Mouse (Mus musculus) midbrain, postnatal 0 days (tissue): ENCODE measurements around the gene Slc37a4. TPM values are rescaled to one million over a fixed set of nuclear protein-coding genes. Genes with fewer than 3 reads are reported as not detected.
"Not testable (repeated sequence)": the region's sequence is repeated elsewhere in the genome, so short reads cannot be mapped to it uniquely, and the experiment has no call there.

ENCODE experiments used
- ATAC-seq: fragments of 200-750 bp; cut with Nextera tagmentation; 2 replicates; pipeline ENCODE4 v1.8.0; 2017; ENCODE audit warnings: moderate number of reproducible peaks, mild to moderate bottlenecking, moderate TSS enrichment, moderate library complexity; ENCODE audit not compliant: low FRiP score
- DNase-seq: peaks from one replicate; pipeline ENCODE4 v3.0.0-alpha.2; 2015; ENCODE audit warnings: low spot score
- H3K27ac ChIP-seq: fragments of 300-500 bp; sonication (generic); 2 replicates; pipeline ENCODE4 v1.5.1; 2014; ENCODE audit warnings: low read depth, mild to moderate bottlenecking, low read length, mixed read lengths
- H3K27me3 ChIP-seq: fragments of 300-500 bp; sonication (generic); 2 replicates; pipeline ENCODE4 v1.6.1; 2014; ENCODE audit warnings: low read length, control low read depth, mixed read lengths; ENCODE audit not compliant: insufficient read depth
- H3K36me3 ChIP-seq: fragments of 300-500 bp; sonication (generic); 2 replicates; pipeline ENCODE4 v1.6.1; 2014; ENCODE audit warnings: low read length, control low read depth, mixed read lengths; ENCODE audit not compliant: insufficient read depth
- H3K4me1 ChIP-seq: fragments of 300-500 bp; sonication (generic); 2 replicates; pipeline ENCODE4 v1.6.1; 2014; ENCODE audit warnings: mild to moderate bottlenecking, control low read depth, antibody characterized with exemption, low read length, mixed read lengths; ENCODE audit not compliant: insufficient read depth
- H3K4me2 ChIP-seq: fragments of 300-500 bp; sonication (generic); 2 replicates; pipeline ENCODE4 v1.6.1; 2014; ENCODE audit warnings: low read depth, mild to moderate bottlenecking, low read length, mixed read lengths; ENCODE audit not compliant: poor library complexity, severe bottlenecking
- H3K4me3 ChIP-seq: fragments of 300-500 bp; sonication (generic); 2 replicates; pipeline ENCODE4 v1.5.1; 2014; ENCODE audit warnings: low read depth, mild to moderate bottlenecking, low read length, moderate library complexity
- H3K9ac ChIP-seq: fragments of 300-500 bp; sonication (generic); replicated peaks from 2 replicates; pipeline ENCODE4 v1.6.1; 2014; ENCODE audit warnings: mild to moderate bottlenecking, low read length, moderate library complexity, mixed read lengths; ENCODE audit not compliant: poor library complexity, severe bottlenecking
- H3K9me3 ChIP-seq: fragments of 300-500 bp; sonication (generic); 2 replicates; pipeline ENCODE4 v1.6.1; 2016; ENCODE audit warnings: low read length, control low read depth
- CTCF ChIP-seq: IDR thresholded peaks from 2 replicates; pipeline ENCODE4 v1.5.1; 2016; ENCODE audit warnings: antibody characterized with exemption, mild to moderate bottlenecking
- WGBS: fragments of 180-500 bp; shearing (Covaris S2); extraction: QIAGEN DNeasy Blood & Tissue Kit; methylation state at CpG from one replicate; pipeline ENCODE4 v1.1.7; 2014; 5-methylcytosine and 5-hydroxymethylcytosine counted together
- polyA plus RNA-seq: library from polyadenylated mRNA; unstranded; fragments of >200 nt; fragmentation: Nextera tagmentation; extraction: Ambion mirVana; gene quantifications from 2 replicates; pipeline ENCODE4 v1.2.1, GENCODE M21; 2015
- total RNA-seq: library from RNA; depleted of rRNA; stranded (reverse); fragments of >200 nt; gene quantifications from 2 replicates; pipeline ENCODE4 v1.2.3, GENCODE M21; 2014

Gene Slc37a4
- total and polyA plus RNA-seq, 2 experiments from 2014 or later, result 35.9 to 99.6 TPM

DNA sequence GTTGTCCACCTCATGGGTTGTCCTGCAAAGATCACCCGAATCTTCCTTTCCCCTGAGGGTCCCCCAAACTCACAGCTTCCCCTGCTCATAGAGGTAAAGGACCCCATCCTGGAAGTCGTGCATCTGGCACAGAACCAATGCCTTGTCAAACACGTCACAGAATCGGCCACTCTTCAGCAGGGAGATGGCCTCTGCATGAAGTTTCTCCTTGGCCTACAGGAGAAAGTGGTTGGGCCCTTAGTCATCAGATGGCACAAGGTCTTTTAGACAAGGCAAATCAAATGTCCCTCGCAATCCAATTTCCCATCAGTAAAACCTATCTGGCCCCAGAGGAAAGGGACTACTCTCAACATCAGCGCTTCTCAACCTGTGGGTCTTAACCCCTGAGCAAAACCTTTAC lies 43.5 kb upstream of the Slc37a4 start:
- no peak overlapping the region for H3K27ac ChIP-seq
- no peaks in the 10 kb centered on the region for H3K27me3 ChIP-seq
- no peaks in the 10 kb centered on the region for H3K4me1 ChIP-seq
- ATAC-seq (no peak), DNase-seq (no peak)
- TF ChIP-seq CTCF, result no peak
- 95% methylated on average over 6 of the region's 6 CpGs for WGBS
- no peak overlapping the region for H3K9ac ChIP-seq
- H3K4me3 ChIP-seq, result no peak overlapping the region
- H3K4me2 ChIP-seq, result no peak overlapping the region
- H3K9me3 ChIP-seq, result no peaks in the 10 kb centered on the region
- H3K36me3 ChIP-seq, result peaks cover 76% of the 10 kb centered on the region

DNA sequence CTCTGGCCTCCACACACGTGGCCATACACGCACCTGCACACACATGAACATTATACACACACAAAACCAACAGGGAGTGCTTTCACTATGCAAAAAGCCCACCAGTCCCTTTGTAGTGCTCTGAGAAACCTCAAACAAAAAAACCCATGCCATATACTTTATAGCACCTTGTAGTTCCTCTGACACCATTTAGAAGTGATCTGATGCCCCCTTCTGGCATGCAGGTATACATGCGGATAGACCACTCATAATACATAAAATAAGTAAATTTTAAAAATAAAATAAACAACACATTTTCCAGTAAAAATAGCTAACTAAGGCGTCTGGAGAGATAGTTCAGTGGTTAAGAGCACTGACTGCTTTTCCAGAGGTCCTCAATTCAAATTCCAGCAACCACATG lies 39.4 kb upstream of the Slc37a4 start:
- no peak for ATAC-seq
- no peaks in the 10 kb centered on the region for H3K9me3 ChIP-seq
- H3K27me3 ChIP-seq, result no peaks in the 10 kb centered on the region
- 68% methylated on average over 4 of the region's 4 CpGs for WGBS
- H3K4me3 ChIP-seq, result no peak overlapping the region
- no peak overlapping the region for H3K27ac ChIP-seq
- peaks cover 55% of the 10 kb centered on the region for H3K36me3 ChIP-seq
- H3K4me2 ChIP-seq, result no peak overlapping the region
- DNase-seq, result no peak
- 0 out of 2 replicates have a peak, but pooled peaks cover 3% of the 10 kb centered on the region for H3K4me1 ChIP-seq
- H3K9ac ChIP-seq, result no peak overlapping the region
- TF ChIP-seq CTCF, result peak; percentile 63

DNA sequence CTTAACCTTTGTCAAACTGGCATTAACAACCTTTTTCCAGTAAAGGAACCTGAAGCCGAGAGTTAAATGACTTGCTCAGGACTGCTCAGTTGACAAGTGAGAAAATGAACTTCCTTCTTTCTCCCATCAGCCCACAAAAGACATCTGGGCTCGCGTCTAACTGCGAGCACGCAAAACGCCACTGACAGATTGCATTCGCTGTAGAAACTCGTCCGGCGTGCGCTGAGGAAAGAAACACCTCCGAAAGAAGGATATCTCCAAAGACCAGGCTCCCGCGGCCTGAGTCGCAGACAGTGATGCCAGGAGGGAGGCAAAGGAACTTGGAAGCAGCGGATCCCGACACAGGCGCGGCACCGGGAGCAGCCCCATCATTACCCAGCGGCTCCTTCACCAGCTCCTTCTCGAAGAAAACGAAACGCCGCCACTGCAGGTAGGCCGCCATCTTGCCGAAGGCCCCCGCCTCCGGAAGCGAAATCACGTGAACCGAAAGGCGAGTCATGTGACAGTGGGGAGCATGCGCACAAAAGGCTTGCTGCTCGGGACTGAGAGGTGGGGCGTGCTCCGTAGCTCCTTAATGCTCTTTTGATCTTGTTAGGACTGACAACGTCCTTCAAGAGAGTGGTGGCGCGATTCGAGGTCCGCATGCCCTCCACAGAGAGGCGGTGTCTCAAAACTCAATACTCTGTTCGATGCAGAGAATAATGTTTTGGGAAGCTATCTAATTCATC lies 35.3 kb upstream of the Slc37a4 start, which contains the start of gene Vps11:
TSS of gene Vps11 (minus strand) at position 481 of the 728 bp plus-strand sequence.
- no peaks in the 10 kb centered on the region for H3K27me3 ChIP-seq
- WGBS, result under 1% methylated on average over 44 of the region's 44 CpGs
- H3K9me3 ChIP-seq, result no peaks in the 10 kb centered on the region
- H3K4me1 ChIP-seq, result 0 out of 2 replicates have a peak, but pooled peaks cover 3% of the 10 kb centered on the region
- H3K4me3 ChIP-seq, result peak within 1 kb of the TSS; percentile 65
- DNase-seq (peak; percentile 97), ATAC-seq (peak; percentile 89)
- H3K4me2 ChIP-seq, result peak within 1 kb of the TSS; percentile 66
- H3K27ac ChIP-seq, result peak within 1 kb of the TSS; percentile 78
- TF ChIP-seq CTCF, result peak; percentile 33; the same call in 1 of the 2 replicates
- H3K9ac ChIP-seq, result peak within 1 kb of the TSS; percentile 87
- H3K36me3 ChIP-seq, result peaks cover 14% of the 10 kb centered on the region

DNA sequence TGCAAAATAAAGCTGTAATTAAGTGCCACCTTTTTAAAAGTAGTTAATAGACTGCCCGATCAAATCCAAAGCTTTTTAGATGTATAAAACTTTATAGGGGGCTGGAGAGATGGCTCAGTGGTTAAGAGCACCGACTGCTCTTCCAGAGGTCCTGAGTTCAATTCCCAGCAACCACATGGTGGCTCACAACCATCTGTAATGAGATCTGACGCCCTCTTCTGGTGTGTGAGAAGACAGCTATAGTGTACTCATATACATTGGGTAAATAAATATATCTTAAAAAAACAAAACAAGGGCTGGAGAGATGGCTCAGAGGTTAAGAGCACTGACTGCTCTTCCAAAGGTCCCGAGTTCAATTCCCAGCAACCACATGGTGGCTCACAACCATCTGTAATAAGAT lies 34.7 kb upstream of the Slc37a4 start:
- Histone ChIP-seq H3K4me2 (peak overlapping the region; percentile 66), H3K27ac (0 out of 2 replicates have a peak overlapping the region, but pooled peaks have one; percentile 78), H3K4me3 (peak overlapping the region; percentile 65)
- DNase-seq, H3K9me3 ChIP-seq, H3K4me1 ChIP-seq, H3K9ac ChIP-seq, H3K36me3 ChIP-seq, H3K27me3 ChIP-seq: not testable (repeated sequence)
- WGBS, result 43% methylated on average over 4 of the region's 4 CpGs
- peak; percentile 47; the same call in 1 of the 2 replicates for ATAC-seq

DNA sequence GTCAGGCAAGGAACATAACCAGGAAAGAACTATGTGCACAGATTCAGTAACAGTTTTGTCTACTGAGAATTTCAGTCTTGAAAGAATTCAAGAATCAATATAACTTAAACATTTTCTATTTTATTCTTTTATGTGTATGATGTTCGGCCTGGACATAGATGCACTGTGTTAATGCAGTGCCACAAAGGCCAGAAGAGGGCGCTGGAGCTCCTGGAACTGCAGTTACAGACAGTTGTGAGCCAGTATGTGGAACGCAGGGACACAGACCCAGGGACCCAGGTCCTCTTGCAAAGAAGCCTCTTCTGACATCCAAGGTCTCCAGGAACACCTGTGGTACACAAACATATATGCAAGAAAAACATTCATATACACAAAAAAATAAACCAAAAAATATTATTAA lies 32.2 kb upstream of the Slc37a4 start:
- no peak overlapping the region for H3K27ac ChIP-seq
- H3K4me2 ChIP-seq, result no peak overlapping the region
- 58% methylated on average over 3 of the region's 3 CpGs for WGBS
- H3K27me3 ChIP-seq, result no peaks in the 10 kb centered on the region
- DNase-seq (no peak), ATAC-seq (no peak)
- H3K9ac ChIP-seq, result no peak overlapping the region
- H3K4me3 ChIP-seq, result no peak overlapping the region
- H3K9me3 ChIP-seq, result no peaks in the 10 kb centered on the region
- no peaks in the 10 kb centered on the region for H3K36me3 ChIP-seq
- peak; percentile 43 for TF ChIP-seq CTCF
- H3K4me1 ChIP-seq, result 0 out of 2 replicates have a peak, but pooled peaks cover 3% of the 10 kb centered on the region

DNA sequence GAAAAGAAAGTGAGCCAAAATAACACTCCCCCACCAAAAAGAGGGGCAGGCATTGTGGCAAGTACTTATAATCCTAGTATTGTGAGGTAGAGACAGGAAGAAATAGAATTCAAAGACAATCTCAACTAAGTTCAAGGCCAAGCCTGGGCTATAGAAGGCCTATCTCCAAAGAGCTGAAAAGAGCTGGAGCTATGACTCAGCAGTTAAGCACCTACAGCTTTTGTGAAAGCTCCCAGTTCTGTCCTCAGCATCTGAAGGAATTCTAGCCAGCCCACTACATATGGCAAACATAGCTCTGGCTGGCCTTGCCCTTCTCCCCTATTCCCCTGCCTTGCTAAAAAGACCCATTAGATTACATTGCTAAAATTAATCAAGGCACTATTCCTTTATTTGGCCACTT lies 23.3 kb upstream of the Slc37a4 start:
- Histone ChIP-seq H3K4me2 (no peak overlapping the region), H3K27ac (no peak overlapping the region), H3K9ac (no peak overlapping the region), H3K27me3 (no peaks in the 10 kb centered on the region), H3K4me3 (no peak overlapping the region), H3K36me3 (no peaks in the 10 kb centered on the region), H3K9me3 (no peaks in the 10 kb centered on the region), H3K4me1 (no peaks in the 10 kb centered on the region)
- DNase-seq, result no peak
- TF ChIP-seq CTCF, result no peak
- ATAC-seq, result no peak
